Mouse (Mus musculus) liver, adult 2 months (tissue): ENCODE data around the gene 2210407C18Rik. TPM values are rescaled to one million over a fixed set of nuclear protein-coding genes. Genes with fewer than 3 reads are reported as not detected.
A peak's percentile ranks its signal among the peaks of the same experiment; 100 is the strongest.

Source experiments
- DNase-seq: peaks from one replicate; pipeline ENCODE4 v3.0.0-alpha.2; 2011; ENCODE audit warnings: low read depth, low spot score; ENCODE audit errors: extremely low read depth
- H3K27ac ChIP-seq: fragments of 200-500 bp; replicated peaks from 2 replicates; pipeline ENCODE4 v1.5.1; 2012; ENCODE audit warnings: low read depth, mild to moderate bottlenecking, control low read depth, inconsistent platforms, low read length; ENCODE audit not compliant: insufficient read depth
- H3K27me3 ChIP-seq: fragments of 200-500 bp; 2 replicates; pipeline ENCODE4 v1.6.1; 2012; ENCODE audit warnings: mild to moderate bottlenecking, moderate library complexity, low read length, inconsistent platforms; ENCODE audit not compliant: control insufficient read depth, insufficient read depth
- H3K36me3 ChIP-seq: fragments of 200-500 bp; 2 replicates; pipeline ENCODE4 v1.6.1; 2012; ENCODE audit warnings: low read length, inconsistent platforms; ENCODE audit not compliant: control insufficient read depth, insufficient read depth
- H3K4me1 ChIP-seq: fragments of 200-500 bp; 2 replicates; pipeline ENCODE4 v1.6.1; 2011; ENCODE audit warnings: low read length; ENCODE audit not compliant: control insufficient read depth, insufficient read depth
- H3K4me3 ChIP-seq: fragments of 200-500 bp; 2 replicates; pipeline ENCODE4 v1.5.1; 2011; ENCODE audit warnings: low read depth, mild to moderate bottlenecking, control low read depth, low read length, moderate library complexity; ENCODE audit not compliant: insufficient read depth
- H3K79me2 ChIP-seq: fragments of 200-500 bp; 2 replicates; pipeline ENCODE4 v1.6.1; 2012; ENCODE audit warnings: inconsistent platforms, mild to moderate bottlenecking, low read length, moderate library complexity; ENCODE audit not compliant: control insufficient read depth, insufficient read depth
- H3K9ac ChIP-seq: fragments of 200-500 bp; 2 replicates; pipeline ENCODE4 v1.6.1; 2012; ENCODE audit warnings: low read depth, mild to moderate bottlenecking, control low read depth, inconsistent platforms, low read length
- CTCF ChIP-seq: fragments of 200-500 bp; IDR thresholded peaks from 2 replicates; pipeline ENCODE4 v1.5.1; 2011; ENCODE audit warnings: low read depth, low read length, control low read depth
- POLR2A ChIP-seq: fragments of 200-500 bp; IDR thresholded peaks from 2 replicates; pipeline ENCODE4 v1.6.1; 2011; ENCODE audit warnings: low read length, control low read depth; ENCODE audit not compliant: insufficient read depth; ENCODE audit errors: extremely low read depth
- whole genome bisulfite sequencing: fragments of 180-500 bp; shearing (Covaris S2); methylation state at CpG from one replicate; pipeline ENCODE4 v1.1.7; 2018; 5-methylcytosine and 5-hydroxymethylcytosine counted together
- polyA plus RNA-seq: library from polyadenylated mRNA; depleted of rRNA; stranded (reverse); fragments of >200 nt; gene quantifications from 2 replicates; pipeline ENCODE4 v1.2.3, GENCODE M21; 2012
- total RNA-seq: library from RNA; depleted of rRNA; stranded (reverse); fragments of >200 nt; gene quantifications from 2 replicates; pipeline ENCODE4 v1.2.3, GENCODE M21; 2014

2210407C18Rik gene
- total and polyA plus RNA-seq, 2 experiments = not detected

DNA sequence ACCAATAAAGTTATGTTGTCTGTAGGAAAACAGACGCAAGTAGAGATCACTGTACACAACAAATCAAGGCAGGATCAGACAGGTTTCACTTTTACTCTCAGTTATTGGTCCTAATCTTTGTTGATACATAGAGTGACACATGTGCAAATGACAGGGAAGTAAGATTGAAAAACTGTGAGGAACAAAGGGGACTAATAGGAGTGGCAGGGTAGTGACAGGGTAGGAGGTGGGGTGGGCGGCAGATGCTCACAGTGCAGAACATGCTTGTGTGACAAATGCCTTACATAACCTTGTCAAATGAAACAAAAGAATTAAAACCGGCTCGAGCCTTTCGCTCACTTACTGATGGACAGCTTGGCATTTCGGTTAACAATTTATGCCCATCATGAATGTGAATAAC, 2.9 kb upstream of the 2210407C18Rik start:
- no peaks in the 10 kb centered on the region for H3K36me3 ChIP-seq
- H3K27me3 ChIP-seq = no peaks in the 10 kb centered on the region
- WGBS = 80% methylated on average over 6 of the region's 6 CpGs
- H3K4me3 ChIP-seq = no peak overlapping the region
- DNase-seq = no peak
- H3K79me2 ChIP-seq = no peaks in the 10 kb centered on the region
- H3K4me1 ChIP-seq = peaks cover 9% of the 10 kb centered on the region; the same call in 1 of the 2 replicates
- H3K27ac ChIP-seq = no peak overlapping the region
- H3K9ac ChIP-seq = no peak overlapping the region
- no peak for TF ChIP-seq POLR2A
- no peak for TF ChIP-seq CTCF

- 18% methylated on average over 3 of the region's 3 CpGs for WGBS
- Histone ChIP-seq H3K4me3 (no peak overlapping the region), H3K79me2 (no peaks in the 10 kb centered on the region), H3K36me3 (no peaks in the 10 kb centered on the region), H3K27ac (no peak overlapping the region), H3K9ac (no peak overlapping the region), H3K4me1 (peaks cover 9% of the 10 kb centered on the region; the same call in 1 of the 2 replicates), H3K27me3 (no peaks in the 10 kb centered on the region)
- TF ChIP-seq CTCF (no peak), POLR2A (no peak)
- peak; percentile 57 for DNase-seq
Observed at GRCm38 (mm10) chr11:58618369-58618768, 2.5 kb upstream of the 2210407C18Rik start.

DNA sequence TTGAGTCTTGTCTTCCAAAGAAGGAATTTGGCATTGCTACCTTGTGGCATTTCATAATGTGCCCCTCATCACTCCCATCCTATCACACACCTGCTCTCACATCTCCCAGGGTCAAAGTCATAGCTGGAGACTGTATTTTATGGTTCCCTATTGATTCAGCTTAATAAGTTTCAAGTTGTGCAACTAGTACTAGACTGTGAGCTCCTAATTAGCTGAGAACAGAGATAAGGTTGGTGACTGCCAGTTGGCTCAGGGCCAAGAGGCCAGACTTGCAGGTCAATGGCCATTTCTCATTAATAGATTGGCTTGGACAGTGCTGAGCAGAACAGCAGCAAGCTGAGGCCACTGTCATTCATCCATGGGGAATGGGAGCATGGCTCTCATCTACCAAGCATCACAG, 1.3 kb downstream of the 2210407C18Rik start:
- Histone ChIP-seq H3K4me3 (no peak overlapping the region), H3K36me3 (no peaks in the 10 kb centered on the region), H3K27me3 (no peaks in the 10 kb centered on the region), H3K9ac (no peak overlapping the region), H3K79me2 (no peaks in the 10 kb centered on the region), H3K27ac (no peak overlapping the region), H3K4me1 (peaks cover 9% of the 10 kb centered on the region; the same call in 1 of the 2 replicates)
- DNase-seq = peak; percentile 73
- TF ChIP-seq CTCF (no peak), POLR2A (no peak)

DNA sequence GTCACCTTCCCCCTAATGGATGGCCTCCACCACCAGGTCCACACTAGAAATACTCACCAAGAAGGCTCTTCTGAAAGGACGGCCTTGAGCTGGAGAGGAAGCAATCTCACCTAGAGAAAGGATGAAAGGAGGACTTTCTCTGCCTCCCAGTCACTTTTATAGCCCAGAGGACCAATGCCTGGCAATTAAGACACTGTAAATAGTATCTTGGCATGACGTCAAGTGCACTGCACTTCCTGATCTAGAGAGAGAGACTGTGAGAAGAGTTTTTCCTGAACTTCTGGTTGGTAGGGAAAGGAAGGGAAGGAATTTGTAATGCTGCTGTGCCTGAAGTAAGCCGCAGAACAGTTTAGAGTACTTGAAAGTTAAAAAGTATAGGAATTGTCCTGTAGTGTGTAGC, 2.5 kb downstream of the 2210407C18Rik start:
- Histone ChIP-seq H3K27ac (no peak overlapping the region), H3K27me3 (no peaks in the 10 kb centered on the region), H3K79me2 (no peaks in the 10 kb centered on the region), H3K9ac (no peak overlapping the region), H3K4me3 (no peak overlapping the region), H3K4me1 (peaks cover 8% of the 10 kb centered on the region; the same call in 1 of the 2 replicates), H3K36me3 (no peaks in the 10 kb centered on the region)
- TF ChIP-seq POLR2A (no peak), CTCF (no peak)
- 68% methylated on average over 3 of the region's 3 CpGs for WGBS
- DNase-seq = peak; percentile 22

- Histone ChIP-seq H3K9ac (no peak overlapping the region), H3K4me1 (peaks cover 12% of the 10 kb centered on the region), H3K27me3 (no peaks in the 10 kb centered on the region), H3K4me3 (no peak overlapping the region), H3K27ac (no peak overlapping the region), H3K36me3 (no peaks in the 10 kb centered on the region), H3K79me2 (no peaks in the 10 kb centered on the region)
- WGBS = 46% methylated on average over 6 of the region's 6 CpGs
- TF ChIP-seq CTCF = no peak
- no peak for TF ChIP-seq POLR2A
- DNase-seq = peak; percentile 67
Observed at GRCm38 (mm10) chr11:58607030-58607429, 8.8 kb downstream of the 2210407C18Rik start.

GRCm38 (mm10) chr11:58606177-58606919, 9.5 kb downstream of the 2210407C18Rik start:
- Histone ChIP-seq H3K4me3 (no peak overlapping the region), H3K9ac (no peak overlapping the region), H3K4me1 (peaks cover 12% of the 10 kb centered on the region), H3K27ac (no peak overlapping the region), H3K79me2 (no peaks in the 10 kb centered on the region), H3K36me3 (no peaks in the 10 kb centered on the region), H3K27me3 (no peaks in the 10 kb centered on the region)
- DNase-seq = no peak
- WGBS = 78% methylated on average over 12 of the region's 12 CpGs
- no peak for TF ChIP-seq POLR2A
- no peak for TF ChIP-seq CTCF
